Mouse (Mus musculus) E14TG2a.4 (cell line): ENCODE results near the gene Dysf.
"Not testable (repeated sequence)": the region's sequence is repeated elsewhere in the genome, so short reads cannot be mapped to it uniquely, and the experiment has no call there.

Experiments used
- H3K27me3 ChIP-seq: 2 replicates; pipeline ENCODE4 v1.6.1; 2014; ENCODE audit warnings: low read length, control low read depth; ENCODE audit not compliant: insufficient read depth
- H3K36me3 ChIP-seq: 2 replicates; pipeline ENCODE4 v1.6.1; 2014; ENCODE audit warnings: low read length, control low read depth; ENCODE audit not compliant: insufficient read depth
- H3K4me1 ChIP-seq: replicated peaks from 2 replicates; pipeline ENCODE4 v1.6.1; 2014; ENCODE audit warnings: low read depth, low read length, control low read depth
- H3K4me3 ChIP-seq: replicated peaks from 2 replicates; pipeline ENCODE4 v1.5.1; 2014; ENCODE audit warnings: mild to moderate bottlenecking, low read length
- H3K9me3 ChIP-seq: 2 replicates; pipeline ENCODE4 v1.6.1; 2014; ENCODE audit warnings: low read length, control low read depth
- CTCF ChIP-seq: conservative IDR thresholded peaks from 2 replicates; pipeline ENCODE4 v1.5.1; 2014; ENCODE audit warnings: low read length
- NANOG ChIP-seq: IDR thresholded peaks from 2 replicates; pipeline ENCODE4 v1.6.1; 2014; ENCODE audit warnings: borderline replicate concordance, low read length, mixed read lengths
- POU5F1 ChIP-seq: IDR thresholded peaks from 2 replicates; pipeline ENCODE4 v1.6.1; 2014; ENCODE audit warnings: low read length, borderline replicate concordance

The Dysf gene

DNA sequence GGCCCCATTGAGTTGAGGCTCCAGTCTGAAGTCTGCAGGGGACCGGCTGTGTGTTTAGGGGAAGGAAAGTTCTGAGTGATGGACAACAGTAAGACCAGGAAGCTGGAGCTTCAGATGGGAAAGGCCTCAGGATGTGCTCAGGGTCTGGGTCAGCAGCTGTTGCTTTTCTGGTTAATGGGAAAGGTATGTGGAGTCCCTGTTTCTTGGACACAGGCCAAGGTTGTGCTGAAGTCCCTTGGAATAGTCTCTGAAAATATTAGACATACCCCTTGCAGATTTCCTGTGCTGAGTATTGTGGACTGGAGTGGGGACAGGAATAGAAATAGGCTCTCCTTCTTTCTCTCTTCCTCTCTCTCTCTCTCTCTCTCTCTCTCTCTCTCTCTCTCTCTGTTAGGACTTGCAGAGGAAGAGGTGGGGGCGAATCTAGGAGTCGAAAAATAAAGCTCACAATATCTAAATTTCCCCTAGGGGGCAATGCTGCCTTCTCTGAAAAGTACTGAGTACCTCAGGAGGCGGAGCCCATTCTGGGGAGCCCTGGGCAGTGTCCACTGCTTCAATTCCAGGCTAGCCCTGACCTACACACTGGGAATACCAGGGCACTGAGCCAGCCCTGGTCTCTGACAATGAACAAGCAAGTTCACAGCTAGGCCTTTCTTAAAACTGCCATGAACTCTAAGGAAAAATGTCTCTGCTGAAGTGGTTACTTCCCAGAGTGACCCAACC, 6.7 kb downstream of the Dysf start:
- peaks cover 22% of the 10 kb centered on the region for H3K27me3 ChIP-seq
- not testable (repeated sequence) for H3K36me3 ChIP-seq, H3K9me3 ChIP-seq, H3K4me3 ChIP-seq
- peaks cover 68% of the 10 kb centered on the region for H3K4me1 ChIP-seq
- TF ChIP-seq CTCF: 0 out of 2 replicates have a peak, but pooled peaks have one; percentile 12

DNA sequence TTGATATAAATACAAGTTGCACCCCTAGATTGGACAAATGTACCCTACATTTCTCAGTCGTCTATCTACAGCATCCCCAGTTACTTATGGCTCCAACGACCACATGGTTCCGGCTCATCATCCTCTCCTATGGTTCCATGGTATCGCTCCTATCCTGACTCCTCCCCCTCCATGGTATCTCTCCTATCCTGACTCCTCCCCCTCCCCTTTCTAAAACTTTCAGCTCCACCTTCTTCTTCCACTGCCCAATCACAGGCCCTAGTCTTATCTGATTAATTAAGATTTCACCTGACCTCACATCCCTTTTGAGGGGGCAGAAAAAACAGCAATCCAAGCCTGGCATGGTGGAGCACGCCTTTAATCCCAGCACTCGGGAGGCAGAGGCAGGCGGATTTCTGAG, 8.5 kb downstream of the Dysf start:
- Histone ChIP-seq H3K27me3 (peaks cover 38% of the 10 kb centered on the region), H3K9me3 (no peaks in the 10 kb centered on the region), H3K36me3 (no peaks in the 10 kb centered on the region), H3K4me3 (no peak overlapping the region), H3K4me1 (peaks cover 56% of the 10 kb centered on the region)
- TF ChIP-seq CTCF: no peak
- TF ChIP-seq POU5F1: no peak
- no peak for TF ChIP-seq NANOG

DNA sequence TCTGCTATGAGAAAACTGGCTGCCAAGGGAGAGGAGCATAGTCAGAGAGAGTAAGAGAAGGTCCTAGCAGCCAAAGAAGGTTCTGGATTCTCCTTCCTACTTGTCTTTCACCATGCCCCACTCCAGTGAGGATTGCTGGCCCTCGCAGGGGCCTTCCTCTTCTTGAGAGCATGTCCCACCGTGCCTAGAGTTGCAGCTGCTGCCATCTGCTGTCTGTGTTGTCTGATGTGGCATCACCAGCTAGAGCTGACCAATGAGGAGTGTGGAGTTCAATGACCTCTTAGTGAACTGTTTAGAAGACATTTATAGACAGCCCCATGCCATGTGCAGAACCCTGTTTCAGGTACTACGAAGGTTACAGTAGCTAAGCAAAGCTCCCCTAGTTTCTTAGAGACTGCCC, 9.0 kb downstream of the Dysf start:
- no peaks in the 10 kb centered on the region for H3K9me3 ChIP-seq
- peaks cover 38% of the 10 kb centered on the region for H3K27me3 ChIP-seq
- no peak overlapping the region for H3K4me3 ChIP-seq
- peaks cover 53% of the 10 kb centered on the region for H3K4me1 ChIP-seq
- TF ChIP-seq CTCF (no peak), NANOG (no peak), POU5F1 (no peak)
- H3K36me3 ChIP-seq: no peaks in the 10 kb centered on the region

DNA sequence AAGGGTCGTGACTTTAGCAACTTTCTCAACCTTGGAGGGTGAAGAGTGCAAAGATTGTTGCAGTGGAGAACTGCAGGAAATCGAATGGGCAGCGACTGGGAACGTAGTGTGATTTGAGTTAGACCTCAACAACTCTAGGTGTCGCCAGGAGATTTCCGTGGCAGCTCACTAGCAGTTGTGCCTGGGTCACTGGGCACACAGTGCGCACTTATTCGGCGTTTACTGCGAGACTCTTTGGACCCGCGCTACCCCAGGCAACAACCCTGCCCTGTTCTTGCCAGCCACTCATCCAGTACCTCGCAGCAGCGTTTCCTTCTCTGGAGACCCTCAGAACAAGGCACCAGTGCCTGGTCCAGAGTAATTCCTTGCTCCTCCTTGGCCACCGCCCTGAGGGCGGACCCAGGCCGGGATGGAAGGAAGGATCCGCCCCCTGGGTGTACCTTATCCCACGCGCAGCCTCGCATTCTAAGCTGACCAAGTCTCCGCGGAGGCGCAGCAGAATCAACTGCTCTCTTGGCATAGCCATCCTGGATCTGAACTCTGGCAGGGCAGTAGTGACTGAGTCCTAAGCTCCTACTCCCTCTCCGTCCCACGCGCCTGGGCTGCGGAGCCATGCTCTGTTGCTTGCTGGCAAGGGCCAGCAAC, 10.6 kb downstream of the Dysf start:
- Histone ChIP-seq H3K9me3 (no peaks in the 10 kb centered on the region), H3K36me3 (no peaks in the 10 kb centered on the region), H3K4me3 (peak overlapping the region; percentile 76), H3K27me3 (peaks cover 38% of the 10 kb centered on the region), H3K4me1 (peaks cover 44% of the 10 kb centered on the region)
- TF ChIP-seq POU5F1 (no peak), NANOG (no peak), CTCF (no peak)

DNA sequence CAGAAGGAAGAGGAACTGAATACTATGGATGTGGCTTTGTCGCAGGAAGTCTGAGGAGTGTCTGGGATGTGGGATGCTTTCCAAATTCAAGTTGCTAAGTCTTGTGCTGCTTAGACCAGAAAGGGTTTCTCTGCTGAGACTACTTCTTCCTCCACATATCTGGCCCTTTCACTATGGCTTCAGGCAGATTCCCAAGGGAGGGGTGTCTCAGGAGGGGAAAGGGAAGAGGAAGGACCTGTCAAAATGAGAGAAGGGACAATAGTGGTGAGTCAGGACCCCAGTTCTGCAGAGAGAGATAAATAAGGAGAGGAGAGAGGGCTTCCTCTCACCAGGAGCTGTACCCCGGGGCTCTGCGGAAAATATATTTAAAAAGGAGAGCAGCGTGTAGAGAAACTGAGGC, 11.6 kb downstream of the Dysf start:
- peaks cover 38% of the 10 kb centered on the region for H3K27me3 ChIP-seq
- no peaks in the 10 kb centered on the region for H3K36me3 ChIP-seq
- no peak overlapping the region; the same call in 1 of the 2 replicates for H3K4me3 ChIP-seq
- TF ChIP-seq CTCF (no peak), POU5F1 (no peak), NANOG (no peak)
- peaks cover 44% of the 10 kb centered on the region for H3K4me1 ChIP-seq
- no peaks in the 10 kb centered on the region for H3K9me3 ChIP-seq

DNA sequence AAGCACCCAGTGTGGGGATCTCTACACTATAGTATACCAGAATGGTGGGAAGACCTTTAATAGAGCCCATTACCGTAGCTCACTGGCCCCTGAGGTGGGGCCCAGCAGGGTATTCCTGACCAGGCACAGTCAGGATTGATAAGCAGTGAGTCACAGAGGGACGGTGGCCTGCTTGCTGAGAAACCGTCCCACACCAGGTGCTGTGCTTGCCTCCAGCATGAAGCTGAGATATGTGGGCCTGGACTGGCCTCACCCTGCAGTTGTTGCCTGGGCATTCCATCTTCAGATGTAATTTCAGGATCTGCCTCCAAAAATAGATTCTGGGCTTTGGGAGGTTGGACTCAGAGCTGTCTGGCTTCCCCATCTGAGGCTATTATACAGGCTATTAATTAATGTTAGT, 13.6 kb downstream of the Dysf start:
- H3K27me3 ChIP-seq: peaks cover 38% of the 10 kb centered on the region
- H3K4me3 ChIP-seq: no peak overlapping the region
- TF ChIP-seq NANOG (no peak), POU5F1 (no peak), CTCF (no peak)
- H3K9me3 ChIP-seq: no peaks in the 10 kb centered on the region
- H3K4me1 ChIP-seq: peaks cover 42% of the 10 kb centered on the region
- H3K36me3 ChIP-seq: no peaks in the 10 kb centered on the region

DNA sequence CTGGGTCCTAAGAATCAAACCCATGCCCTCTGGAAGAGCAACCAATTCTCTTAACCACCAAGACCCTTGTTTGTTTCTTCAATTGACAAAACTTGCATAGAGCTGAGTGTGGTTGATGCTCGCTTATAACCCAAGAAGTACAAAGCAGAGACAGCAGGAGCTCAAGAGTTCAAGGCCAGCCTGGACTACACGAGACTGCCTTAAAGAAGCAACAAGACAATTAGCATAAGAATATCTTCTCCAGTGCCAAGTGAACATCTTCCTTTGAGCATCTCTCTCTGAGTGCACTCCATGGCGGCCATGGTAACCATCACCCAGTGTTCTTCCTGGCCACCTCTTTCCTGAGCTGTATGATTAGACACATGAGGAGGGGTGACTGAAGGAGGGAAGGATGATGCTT, 17.2 kb downstream of the Dysf start:
- no peaks in the 10 kb centered on the region for H3K36me3 ChIP-seq
- no peak overlapping the region for H3K4me3 ChIP-seq
- H3K4me1 ChIP-seq: peaks cover 17% of the 10 kb centered on the region
- peaks cover 10% of the 10 kb centered on the region; the same call in 1 of the 2 replicates for H3K27me3 ChIP-seq
- H3K9me3 ChIP-seq: no peaks in the 10 kb centered on the region
- TF ChIP-seq POU5F1 (no peak), CTCF (no peak), NANOG (0 out of 2 replicates have a peak, but pooled peaks have one; percentile 12)

DNA sequence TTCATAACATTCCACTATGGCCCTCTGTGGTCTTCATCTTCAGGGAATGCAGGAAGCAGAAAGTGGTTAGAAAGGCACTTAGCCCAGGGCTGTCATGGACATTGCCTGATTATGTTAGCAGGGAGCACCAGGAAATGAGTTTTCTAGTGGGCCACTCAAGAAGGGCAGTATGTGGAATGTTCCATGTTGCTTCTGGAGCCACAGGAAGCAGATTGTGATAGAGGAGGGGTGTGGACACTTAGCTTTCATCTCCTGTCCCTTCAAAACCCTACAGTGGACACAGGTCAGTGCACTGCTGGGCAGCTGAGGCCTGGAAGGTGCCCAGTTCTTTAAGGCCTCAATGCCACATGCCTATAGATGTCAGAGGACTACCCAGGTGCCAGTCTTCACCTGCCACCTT, 20.4 kb downstream of the Dysf start:
- Histone ChIP-seq H3K27me3 (no peaks in the 10 kb centered on the region), H3K4me3 (no peak overlapping the region), H3K4me1 (peaks cover 17% of the 10 kb centered on the region), H3K36me3 (no peaks in the 10 kb centered on the region), H3K9me3 (no peaks in the 10 kb centered on the region)
- TF ChIP-seq CTCF (no peak), NANOG (no peak), POU5F1 (no peak)
